Mouse (Mus musculus) embryonic facial prominence, embryonic 10.5 days (tissue): ENCODE data around the gene Nup93. TPM values are rescaled to one million over a fixed set of nuclear protein-coding genes. Genes with fewer than 3 reads are reported as not detected.

ENCODE experiments used
- DNase-seq: peaks from one replicate; pipeline ENCODE4 v3.0.0-alpha.2; 2017; ENCODE audit warnings: low spot score
- H3K27ac ChIP-seq: fragments of 300-500 bp; sonication (generic); replicated peaks from 2 replicates; pipeline ENCODE4 v1.5.1; 2016; ENCODE audit warnings: mild to moderate bottlenecking
- H3K27me3 ChIP-seq: fragments of 300-500 bp; sonication (generic); replicated peaks from 2 replicates; pipeline ENCODE4 v1.6.1; 2016; ENCODE audit warnings: low read depth, mild to moderate bottlenecking; ENCODE audit not compliant: poor library complexity, severe bottlenecking
- H3K36me3 ChIP-seq: fragments of 300-500 bp; sonication (generic); replicated peaks from 2 replicates; pipeline ENCODE4 v1.6.1; 2016; ENCODE audit warnings: mild to moderate bottlenecking, moderate library complexity
- H3K4me1 ChIP-seq: fragments of 300-500 bp; sonication (generic); 2 replicates; pipeline ENCODE4 v1.6.1; 2016
- H3K4me3 ChIP-seq: fragments of 300-500 bp; sonication (generic); 2 replicates; pipeline ENCODE4 v1.5.1; 2016; ENCODE audit warnings: mild to moderate bottlenecking, moderate library complexity
- H3K9me3 ChIP-seq: fragments of 300-500 bp; sonication (generic); 2 replicates; pipeline ENCODE4 v1.6.1; 2016; ENCODE audit warnings: mild to moderate bottlenecking
- WGBS: fragments of 180-500 bp; shearing (Covaris S2); methylation state at CpG from one replicate; pipeline ENCODE4 v1.1.7; 2016; 5-methylcytosine and 5-hydroxymethylcytosine counted together
- microRNA counts: library from miRNA; unstranded; fragments of <30 nt; microRNA quantifications from one replicate; lab custom pipeline; 2017
- microRNA-seq: library from miRNA; unstranded; fragments of <30 nt; microRNA quantifications from one replicate; pipeline ENCODE4, GENCODE M21; 2017
- polyA plus RNA-seq: library from polyadenylated mRNA; unstranded; fragments of >200 nt; fragmentation: Nextera tagmentation; extraction: Ambion mirVana; gene quantifications from 2 replicates; pipeline ENCODE4 v1.2.1, GENCODE M21; 2016

The Nup93 gene
- polyA plus RNA-seq, 1 experiment from 2014 or later: 150 TPM

GRCm38 (mm10) chr8:94363906-94364305 lies 149.5 kb downstream of the Nup93 start:
- H3K4me3 ChIP-seq: no peak overlapping the region
- H3K27me3 ChIP-seq: no peaks in the 10 kb centered on the region
- H3K27ac ChIP-seq: no peak overlapping the region
- no peaks in the 10 kb centered on the region for H3K9me3 ChIP-seq
- no peak for DNase-seq
- H3K36me3 ChIP-seq: no peaks in the 10 kb centered on the region
- 61% methylated on average over 2 of the region's 2 CpGs for WGBS
- H3K4me1 ChIP-seq: peaks cover 5% of the 10 kb centered on the region; the same call in 1 of the 2 replicates

GRCm38 (mm10) chr8:94364686-94365312 lies 150.4 kb downstream of the Nup93 start:
- H3K4me3 ChIP-seq: no peak overlapping the region

GRCm38 (mm10) chr8:94365410-94365981 lies 151.1 kb downstream of the Nup93 start:
- no peaks in the 10 kb centered on the region for H3K27me3 ChIP-seq
- no peaks in the 10 kb centered on the region for H3K36me3 ChIP-seq
- H3K4me3 ChIP-seq: no peak overlapping the region
- H3K9me3 ChIP-seq: no peaks in the 10 kb centered on the region
- whole genome bisulfite sequencing: 88% methylated on average over 9 of the region's 9 CpGs
- H3K4me1 ChIP-seq: peaks cover 5% of the 10 kb centered on the region; the same call in 1 of the 2 replicates
- no peak for DNase-seq
- H3K27ac ChIP-seq: no peak overlapping the region

More at GRCm38 (mm10) chr8:94364686-94365312, 150.4 kb downstream of the Nup93 start:
- Histone ChIP-seq H3K36me3 (no peaks in the 10 kb centered on the region), H3K9me3 (no peaks in the 10 kb centered on the region), H3K4me1 (peaks cover 5% of the 10 kb centered on the region; the same call in 1 of the 2 replicates), H3K27me3 (no peaks in the 10 kb centered on the region), H3K27ac (no peak overlapping the region)
- WGBS: 89% methylated on average over 6 of the region's 6 CpGs
- no peak for DNase-seq

MicroRNAs within 50 kb of the gene (microRNA counts, 519-probe panel; counts per million panel counts)
- microRNA mmu-miR-138 (lab: Ali Mortazavi, UCI): 4,391 counts per million, percentile 82 among the panel's probes with 10 or more counts

Small RNA genes within 50 kb of the gene (microRNA-seq; reads per million reads assigned to microRNA genes)
- 108 reads per million, percentile 50 among the genes with 10 or more reads in this experiment for gene Mir138-2

Other genes with a start within 250 kb of the Nup93 start
- gene Amfr, start 201.7 kb upstream of the Nup93 start, polyA plus RNA-seq: 37.6 and 39.1 TPM in 2 replicates
- 155 and 158 TPM in 2 replicates for gene Nudt21, start 177.5 kb upstream of the Nup93 start, polyA plus RNA-seq
- gene Ogfod1, start 177.4 kb upstream of the Nup93 start, polyA plus RNA-seq: 14.0 and 14.4 TPM in 2 replicates
- gene Bbs2, start 115.6 kb upstream of the Nup93 start, polyA plus RNA-seq: 12.6 and 16.6 TPM in 2 replicates
- not detected in 2 replicates for gene Mt4, start 77.4 kb upstream of the Nup93 start, polyA plus RNA-seq
- gene Mt3, start 62.0 kb upstream of the Nup93 start, polyA plus RNA-seq: 4.9 and 10.0 TPM in 2 replicates
- 55.1 and 61.0 TPM in 2 replicates for gene Mt2, start 41.9 kb upstream of the Nup93 start, polyA plus RNA-seq
- 184 and 196 TPM in 2 replicates for gene Mt1, start 35.5 kb upstream of the Nup93 start, polyA plus RNA-seq
- 0.05 TPM in 1 of 2 replicates, not detected in the other for gene Slc12a3, start 114.6 kb downstream of the Nup93 start, polyA plus RNA-seq
- 53.2 and 58.8 TPM in 2 replicates for gene Herpud1, start 171.9 kb downstream of the Nup93 start, polyA plus RNA-seq
- gene Nlrc5, start 219.8 kb downstream of the Nup93 start, polyA plus RNA-seq: 0.06 TPM in 1 of 2 replicates, not detected in the other